8 mouse cellular contexts compared by ENCODE assay signal in genomic region chr7:27334405-27334911, GRCm38 (mm10). TPM values are rescaled to one million over a fixed set of nuclear protein-coding genes. Genes with fewer than 3 reads are reported as not detected.
DNase-seq lines count a peak whose midpoint lies in the region; ATAC-seq and TF ChIP-seq lines count a peak whose summit lies in the region.

No protein-coding gene starts in this region.

- H3K27ac ChIP-seq in lung, postnatal 0 days (ENCODE audit: low read length): no peak overlapping the region

- peak; percentile 41 for TF ChIP-seq CTCF in lung, postnatal 0 days (IDR thresholded peaks at IDR 0.05)

- no peak for ATAC-seq in lung, postnatal 0 days

- H3K27me3 ChIP-seq in lung, postnatal 0 days (replicated peaks; ENCODE audit: insufficient read depth, low read length): peaks cover 18% of the 10 kb centered on the region

- H3K9me3 ChIP-seq in lung, postnatal 0 days (ENCODE audit: low read length): no peaks in the 10 kb centered on the region

- WGBS in lung, postnatal 0 days: 1% methylated on average over 32 of the region's 32 CpGs

- H3K4me2 ChIP-seq in lung, postnatal 0 days (replicated peaks; ENCODE audit: low read depth, low read length): peak overlapping the region; percentile 87

- DNase-seq in testis, postnatal 10 days (ENCODE audit: low spot score): peak; percentile 70
- DNase-seq in testis, postnatal 14 days (ENCODE audit: low spot score): no peak
- DNase-seq in gastrocnemius, postnatal 10 days: peak; percentile 48
- peak; percentile 35 for DNase-seq in induced T-regulatory cell, adult 2 months (ENCODE audit: low read depth)
- peak; percentile 64 for DNase-seq in lung, postnatal 0 days (ENCODE audit: low spot score)
- DNase-seq in layer of hippocampus, postnatal 25 days (ENCODE audit: extremely low spot score in 1 of 2, low spot score in 1 of 2): no peak
- DNase-seq in thymus, postnatal 25 days: no peak
- DNase-seq in spleen, postnatal 14 days (ENCODE audit: low spot score in 2 of 2): no peak

- peaks cover 12% of the 10 kb centered on the region for H3K4me1 ChIP-seq in lung, postnatal 0 days (ENCODE audit: insufficient read depth, low read depth, low read length)

- no peaks in the 10 kb centered on the region for H3K36me3 ChIP-seq in lung, postnatal 0 days (ENCODE audit: insufficient read depth, low read length)

- TF ChIP-seq EP300 in lung, postnatal 0 days (IDR thresholded peaks at IDR 0.05): 0 out of 2 replicates have a peak, but pooled peaks have one; percentile 14

- no peak overlapping the region for H3K9ac ChIP-seq in lung, postnatal 0 days (replicated peaks; ENCODE audit: low read depth)

- H3K4me3 ChIP-seq in lung, postnatal 0 days (ENCODE audit: low read depth, low read length): peak overlapping the region; percentile 12; the same call in 1 of the 2 replicates

RNA-seq across cellular contexts. Expression of gene Ltbp4, which starts 3.0 kb away (rescaled TPM):
- 100 to 1,000 TPM; 131 to 165 TPM for total RNA-seq in gastrocnemius, postnatal 10 days (2021)
- polyA plus RNA-seq in lung, postnatal 0 days (2015; fragmentation: Nextera tagmentation; extraction: Ambion mirVana): 99.9 and 103 TPM in 2 replicates
- 10 to 100 TPM; 47.2 to 61.7 TPM for total RNA-seq in layer of hippocampus, postnatal 25 days (2021)

RNA-seq across cellular contexts. Expression of gene Shkbp1, which starts 21.4 kb away (rescaled TPM):
- 1 to 10 TPM; 6.1 to 8.1 TPM for total RNA-seq in gastrocnemius, postnatal 10 days (2021)
- 31.1 and 31.2 TPM in 2 replicates for polyA plus RNA-seq in lung, postnatal 0 days (2015; fragmentation: Nextera tagmentation; extraction: Ambion mirVana)
- 10 to 100 TPM; 19.7 to 30.4 TPM for total RNA-seq in layer of hippocampus, postnatal 25 days (2021)

RNA-seq across cellular contexts. Expression of gene Gm20479, which starts 22.8 kb away (rescaled TPM):
- total RNA-seq in gastrocnemius, postnatal 10 days (2021): not detected
- not detected in 2 replicates for polyA plus RNA-seq in lung, postnatal 0 days (2015; fragmentation: Nextera tagmentation; extraction: Ambion mirVana)
- total RNA-seq in layer of hippocampus, postnatal 25 days (2021): not detected

Comparison
In these comparisons a context has a peak if more than half of its experiments do, and no peak if none do; other contexts are left out.
1. DNase-seq: peak in testis, postnatal 10 days (single experiment), gastrocnemius, postnatal 10 days (single experiment), induced T-regulatory cell, adult 2 months (single experiment) and lung, postnatal 0 days (single experiment); none in testis, postnatal 14 days (single experiment), layer of hippocampus, postnatal 25 days (0 of 2), thymus, postnatal 25 days (single experiment) and spleen, postnatal 14 days (0 of 2).